In genomic region chr10:13982271-13982670, GRCm38 (mm10) we compare ENCODE assay signal across 7 mouse cellular contexts. TPM values are rescaled to one million over a fixed set of nuclear protein-coding genes. Genes with fewer than 3 reads are reported as not detected.
DNase-seq lines count a peak whose midpoint lies in the region; ATAC-seq and TF ChIP-seq lines count a peak whose summit lies in the region.

No protein-coding gene starts in this region.

- 32% methylated on average over 6 of the region's 6 CpGs for WGBS in thymus, adult 2 months
- 76% methylated on average over 6 of the region's 6 CpGs for WGBS in forebrain, embryonic 13.5 days
- WGBS in limb, embryonic 15.5 days, result 59% methylated on average over 6 of the region's 6 CpGs
- WGBS in stomach, postnatal 0 days, result 55% methylated on average over 6 of the region's 6 CpGs

- TF ChIP-seq CTCF in thymus, adult 2 months (IDR thresholded peaks at IDR 0.05; ENCODE audit: borderline replicate concordance, control insufficient read depth, extremely low read depth, insufficient read depth, low read length, poor library complexity), result no peak
- no peak for TF ChIP-seq CTCF in stomach, postnatal 0 days (IDR thresholded peaks at IDR 0.05; ENCODE audit: low read depth)

- peak overlapping the region; percentile 65 for H3K4me3 ChIP-seq in thymus, adult 2 months (ENCODE audit: control insufficient read depth, insufficient read depth, low read length)
- H3K4me3 ChIP-seq in forebrain, embryonic 13.5 days, result peak overlapping the region; percentile 61; the same call in 1 of the 2 replicates
- peak overlapping the region; percentile 49 for H3K4me3 ChIP-seq in limb, embryonic 15.5 days
- peak overlapping the region; percentile 57 for H3K4me3 ChIP-seq in stomach, postnatal 0 days (ENCODE audit: low read depth, low read length)

- H3K4me2 ChIP-seq in forebrain, embryonic 13.5 days, result peak overlapping the region; percentile 82
- H3K4me2 ChIP-seq in limb, embryonic 15.5 days, result peak overlapping the region; percentile 69
- peak overlapping the region; percentile 85 for H3K4me2 ChIP-seq in stomach, postnatal 0 days (replicated peaks; ENCODE audit: low read depth)

- H3K36me3 ChIP-seq in thymus, adult 2 months (ENCODE audit: control insufficient read depth, insufficient read depth, low read length), result no peaks in the 10 kb centered on the region
- H3K36me3 ChIP-seq in forebrain, embryonic 13.5 days (ENCODE audit: poor library complexity, severe bottlenecking), result no peaks in the 10 kb centered on the region
- H3K36me3 ChIP-seq in limb, embryonic 15.5 days, result no peaks in the 10 kb centered on the region
- no peaks in the 10 kb centered on the region for H3K36me3 ChIP-seq in stomach, postnatal 0 days (ENCODE audit: control insufficient read depth, insufficient read depth, low read length)

- no peak; the same call in 1 of the 2 replicates for ATAC-seq in forebrain, embryonic 13.5 days
- no peak for ATAC-seq in limb, embryonic 15.5 days (ENCODE audit: insufficient number of reproducible peaks, low FRiP score, low TSS enrichment, low read depth)
- no peak for ATAC-seq in stomach, postnatal 0 days (ENCODE audit: low FRiP score, low TSS enrichment)

- no peaks in the 10 kb centered on the region for H3K9me3 ChIP-seq in forebrain, embryonic 13.5 days (replicated peaks)
- no peaks in the 10 kb centered on the region for H3K9me3 ChIP-seq in limb, embryonic 15.5 days
- H3K9me3 ChIP-seq in stomach, postnatal 0 days (ENCODE audit: control insufficient read depth, low read length), result no peaks in the 10 kb centered on the region

- no peak overlapping the region for H3K9ac ChIP-seq in forebrain, embryonic 13.5 days
- H3K9ac ChIP-seq in limb, embryonic 15.5 days, result no peak overlapping the region
- H3K9ac ChIP-seq in stomach, postnatal 0 days (ENCODE audit: low read length), result no peak overlapping the region

- H3K27ac ChIP-seq in thymus, adult 2 months (ENCODE audit: control insufficient read depth, insufficient read depth, low read length), result peak overlapping the region; percentile 90
- H3K27ac ChIP-seq in forebrain, embryonic 13.5 days, result no peak overlapping the region
- no peak overlapping the region for H3K27ac ChIP-seq in limb, embryonic 15.5 days
- peak overlapping the region; percentile 97; the same call in 1 of the 2 replicates for H3K27ac ChIP-seq in stomach, postnatal 0 days (replicated peaks)

- TF ChIP-seq EP300 in stomach, postnatal 0 days (optimal IDR thresholded peaks at IDR 0.05), result no peak

- no peaks in the 10 kb centered on the region for H3K27me3 ChIP-seq in thymus, adult 2 months (ENCODE audit: control insufficient read depth, insufficient read depth, low read length)
- H3K27me3 ChIP-seq in forebrain, embryonic 13.5 days, result no peaks in the 10 kb centered on the region
- no peaks in the 10 kb centered on the region for H3K27me3 ChIP-seq in limb, embryonic 15.5 days
- no peaks in the 10 kb centered on the region for H3K27me3 ChIP-seq in stomach, postnatal 0 days (ENCODE audit: control insufficient read depth, insufficient read depth, low read length)

- TF ChIP-seq POLR2A in thymus, adult 2 months (IDR thresholded peaks at IDR 0.05; ENCODE audit: control insufficient read depth, extremely low read depth, insufficient read depth, low read length, poor library complexity), result no peak

- H3K4me1 ChIP-seq in thymus, adult 2 months (replicated peaks; ENCODE audit: control insufficient read depth, insufficient read depth, low read length), result peaks cover 12% of the 10 kb centered on the region
- peaks cover 7% of the 10 kb centered on the region; the same call in 1 of the 2 replicates for H3K4me1 ChIP-seq in forebrain, embryonic 13.5 days
- peaks cover 9% of the 10 kb centered on the region; the same call in 1 of the 2 replicates for H3K4me1 ChIP-seq in limb, embryonic 15.5 days
- peaks cover 7% of the 10 kb centered on the region; the same call in 1 of the 2 replicates for H3K4me1 ChIP-seq in stomach, postnatal 0 days (replicated peaks; ENCODE audit: control insufficient read depth, insufficient read depth)

- DNase-seq in thymus, adult 2 months, result no peak
- no peak for DNase-seq in thymus, postnatal 0 days (ENCODE audit: low spot score)
- DNase-seq in stomach, postnatal 0 days (ENCODE audit: low spot score), result no peak
- no peak for DNase-seq in embryo, embryonic 10.5 days (ENCODE audit: low spot score)
- no peak for DNase-seq in gastrocnemius, adult 18-20 months (ENCODE audit: low spot score)

RNA-seq across cellular contexts. Expression of gene Hivep2, which starts 16.4 kb away (rescaled TPM):
- 26.4 and 32.0 TPM in 2 replicates for polyA plus RNA-seq in thymus, adult 2 months (2012; rRNA removed)
- polyA plus RNA-seq in thymus, postnatal 0 days (2015; fragmentation: Nextera tagmentation; extraction: Ambion mirVana), result 13.1 and 14.5 TPM in 2 replicates
- 5.3 and 7.3 TPM in 2 replicates for polyA plus RNA-seq in forebrain, embryonic 13.5 days (2015; fragmentation: Nextera tagmentation; extraction: Ambion mirVana)
- polyA plus RNA-seq in limb, embryonic 15.5 days (2015; fragmentation: Nextera tagmentation; extraction: Ambion mirVana), result 7.9 and 9.1 TPM in 2 replicates
- 2.9 and 3.1 TPM in 2 replicates for polyA plus RNA-seq in stomach, postnatal 0 days (2015; fragmentation: Nextera tagmentation; extraction: Ambion mirVana)
- total RNA-seq in gastrocnemius, adult 18-20 months (2021), result 10 to 100 TPM; 47.5 to 48.3 TPM

Comparison
In these comparisons a context has a peak if more than half of its experiments do, and no peak if none do; other contexts are left out.
1. H3K27ac ChIP-seq: peak in thymus, adult 2 months (single experiment) and stomach, postnatal 0 days (single experiment); none in forebrain, embryonic 13.5 days (single experiment) and limb, embryonic 15.5 days (single experiment).
2. Peak in every context shown above with its lines, with median percentiles within 50 percentile points of each other: H3K4me3 ChIP-seq and H3K4me2 ChIP-seq.